Mouse (Mus musculus): ENCODE data around the gene Spock1.

DNA sequence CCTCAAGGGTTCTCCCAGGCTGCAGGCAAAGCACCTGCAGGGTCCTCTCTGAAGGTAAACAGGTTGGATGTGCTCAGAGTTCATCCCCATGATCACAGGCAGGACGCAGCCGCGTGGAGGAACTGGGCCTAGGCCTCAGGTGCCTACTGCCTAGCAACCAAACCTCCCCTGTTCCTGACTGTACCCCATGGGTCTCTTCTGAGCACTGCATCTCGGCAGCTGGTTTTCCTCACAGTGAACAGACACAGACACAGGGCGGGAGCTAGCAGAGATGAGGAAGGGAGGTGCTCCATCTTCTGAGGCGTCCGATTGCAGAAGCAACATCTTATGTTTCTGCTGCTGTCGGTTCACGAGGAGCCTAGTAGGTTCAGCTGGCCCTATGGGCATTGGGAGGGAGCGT, 30.4 kb downstream of the Spock1 start:
- no peak for TF ChIP-seq CTCF (IDR thresholded peaks at IDR 0.05; ENCODE audit: borderline replicate concordance, insufficient read depth, low read length)
- no peak for TF ChIP-seq POLR2A (IDR thresholded peaks at IDR 0.05; ENCODE audit: low read depth, low read length)
